Mouse (Mus musculus) cortical plate, adult 2 months (tissue): Measurements from ENCODE around the gene H2-M10.1.

Source experiments
- CTCF ChIP-seq: fragments of 200-500 bp; IDR thresholded peaks from 2 replicates; pipeline ENCODE4 v1.5.1; 2011; ENCODE audit warnings: mild to moderate bottlenecking, control low read depth, low read length; ENCODE audit not compliant: insufficient read depth; ENCODE audit errors: extremely low read depth
- POLR2A ChIP-seq: fragments of 200-500 bp; IDR thresholded peaks from 2 replicates; pipeline ENCODE4 v1.6.1; 2011; ENCODE audit warnings: mild to moderate bottlenecking, low read length, control low read depth; ENCODE audit not compliant: insufficient read depth; ENCODE audit errors: extremely low read depth

DNA sequence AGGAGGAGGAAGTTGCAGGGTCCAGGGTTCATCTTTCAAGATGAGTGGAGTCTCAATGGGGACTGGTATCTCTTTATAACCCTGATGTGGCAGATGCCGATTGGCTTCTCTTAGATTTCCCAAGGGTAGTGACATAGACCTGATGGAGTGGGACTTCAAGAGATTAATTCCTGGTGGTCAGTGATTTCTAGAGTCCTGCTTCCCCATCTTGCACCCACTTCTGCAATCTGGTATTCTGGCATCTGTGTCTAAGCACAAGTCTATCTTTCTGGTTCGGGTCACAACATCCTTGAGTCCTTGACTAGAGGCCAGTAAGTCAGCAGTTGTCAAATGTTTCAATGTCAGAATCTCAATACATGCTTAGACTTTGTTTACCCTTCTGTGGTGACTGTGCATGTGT lies 39.6 kb downstream of the H2-M10.1 start, which contains the start of gene H2-M10.2:
- TF ChIP-seq CTCF (no peak), POLR2A (no peak)
